Mouse (Mus musculus): ENCODE measurements at regions not wholly inside any gene's neighbourhood (a gene's known extent, or its start where the extent isn't known, plus 50 kb on each side); places are given as distances from the start of the nearest gene placed in this dataset.

- H3K4me3 ChIP-seq (replicated peaks; ENCODE audit: extremely low read depth, low read depth, low read length), result no peak overlapping the region
- no peak for DNase-seq
- no peaks in the 10 kb centered on the region for H3K4me1 ChIP-seq (ENCODE audit: control insufficient read depth, insufficient read depth, low read length)
- TF ChIP-seq CTCF (IDR thresholded peaks at IDR 0.05; ENCODE audit: insufficient read depth, low read length), result no peak
- no peak for TF ChIP-seq POLR2A (IDR thresholded peaks at IDR 0.05; ENCODE audit: borderline replicate concordance, extremely low read depth, low read depth, low read length)
- 83% methylated on average over 4 of the region's 4 CpGs for WGBS
Measured at GRCm38 (mm10) chr12:110161306-110161705, 117.6 kb upstream of the Dio3 start.

- 80% methylated on average over 13 of the region's 13 CpGs for WGBS
- Histone ChIP-seq H3K4me3 (replicated peaks; ENCODE audit: extremely low read depth, low read depth, low read length) (no peak overlapping the region), H3K4me1 (ENCODE audit: control insufficient read depth, insufficient read depth, low read length) (no peaks in the 10 kb centered on the region)
- no peak for DNase-seq
- TF ChIP-seq CTCF (IDR thresholded peaks at IDR 0.05; ENCODE audit: insufficient read depth, low read length) (no peak), POLR2A (IDR thresholded peaks at IDR 0.05; ENCODE audit: borderline replicate concordance, extremely low read depth, low read depth, low read length) (no peak)
Measured at GRCm38 (mm10) chr12:110165462-110165861, 113.4 kb upstream of the Dio3 start.

- no peak for DNase-seq
- Histone ChIP-seq H3K4me1 (ENCODE audit: control insufficient read depth, insufficient read depth, low read length) (no peaks in the 10 kb centered on the region), H3K4me3 (replicated peaks; ENCODE audit: extremely low read depth, low read depth, low read length) (no peak overlapping the region)
- no peak for TF ChIP-seq POLR2A (IDR thresholded peaks at IDR 0.05; ENCODE audit: borderline replicate concordance, extremely low read depth, low read depth, low read length)
- TF ChIP-seq CTCF (IDR thresholded peaks at IDR 0.05; ENCODE audit: insufficient read depth, low read length), result no peak
- WGBS, result 73% methylated on average over 4 of the region's 4 CpGs
Measured at GRCm38 (mm10) chr12:110168407-110168806, 110.5 kb upstream of the Dio3 start.

- Histone ChIP-seq H3K4me3 (replicated peaks; ENCODE audit: extremely low read depth, low read depth, low read length) (no peak overlapping the region), H3K4me1 (ENCODE audit: control insufficient read depth, insufficient read depth, low read length) (no peaks in the 10 kb centered on the region)
- DNase-seq, result no peak
- WGBS, result 83% methylated on average over 1 of the region's 1 CpGs
- TF ChIP-seq CTCF (IDR thresholded peaks at IDR 0.05; ENCODE audit: insufficient read depth, low read length), result no peak
- TF ChIP-seq POLR2A (IDR thresholded peaks at IDR 0.05; ENCODE audit: borderline replicate concordance, extremely low read depth, low read depth, low read length), result no peak
Measured at GRCm38 (mm10) chr12:110169261-110169660, 109.6 kb upstream of the Dio3 start.

GRCm38 (mm10) chr12:110170496-110170895 lies 108.4 kb upstream of the Dio3 start:
- Histone ChIP-seq H3K4me1 (ENCODE audit: control insufficient read depth, insufficient read depth, low read length) (no peaks in the 10 kb centered on the region), H3K4me3 (replicated peaks; ENCODE audit: extremely low read depth, low read depth, low read length) (no peak overlapping the region)
- no peak for DNase-seq
- 82% methylated on average over 8 of the region's 8 CpGs for WGBS
- TF ChIP-seq CTCF (IDR thresholded peaks at IDR 0.05; ENCODE audit: insufficient read depth, low read length) (no peak), POLR2A (IDR thresholded peaks at IDR 0.05; ENCODE audit: borderline replicate concordance, extremely low read depth, low read depth, low read length) (no peak)

GRCm38 (mm10) chr12:110177826-110178225 lies 101.0 kb upstream of the Dio3 start:
- no peaks in the 10 kb centered on the region for H3K4me1 ChIP-seq (ENCODE audit: control insufficient read depth, insufficient read depth, low read length)
- TF ChIP-seq POLR2A (IDR thresholded peaks at IDR 0.05; ENCODE audit: borderline replicate concordance, extremely low read depth, low read depth, low read length) (no peak), CTCF (IDR thresholded peaks at IDR 0.05; ENCODE audit: insufficient read depth, low read length) (no peak)
- DNase-seq, result no peak
- no peak overlapping the region for H3K4me3 ChIP-seq (replicated peaks; ENCODE audit: extremely low read depth, low read depth, low read length)
- 83% methylated on average over 2 of the region's 2 CpGs for WGBS

GRCm38 (mm10) chr12:110183473-110183872 lies 95.4 kb upstream of the Dio3 start:
- TF ChIP-seq CTCF (IDR thresholded peaks at IDR 0.05; ENCODE audit: insufficient read depth, low read length), result no peak
- TF ChIP-seq POLR2A (IDR thresholded peaks at IDR 0.05; ENCODE audit: borderline replicate concordance, extremely low read depth, low read depth, low read length), result no peak
- no peak for DNase-seq
- no peak overlapping the region for H3K4me3 ChIP-seq (replicated peaks; ENCODE audit: extremely low read depth, low read depth, low read length)
- WGBS, result 45% methylated on average over 6 of the region's 6 CpGs
- no peaks in the 10 kb centered on the region for H3K4me1 ChIP-seq (ENCODE audit: control insufficient read depth, insufficient read depth, low read length)

- TF ChIP-seq POLR2A (IDR thresholded peaks at IDR 0.05; ENCODE audit: borderline replicate concordance, extremely low read depth, low read depth, low read length) (no peak), CTCF (IDR thresholded peaks at IDR 0.05; ENCODE audit: insufficient read depth, low read length) (no peak)
- 64% methylated on average over 9 of the region's 9 CpGs for WGBS
- Histone ChIP-seq H3K4me3 (replicated peaks; ENCODE audit: extremely low read depth, low read depth, low read length) (no peak overlapping the region), H3K4me1 (ENCODE audit: control insufficient read depth, insufficient read depth, low read length) (no peaks in the 10 kb centered on the region)
- DNase-seq, result no peak
Measured at GRCm38 (mm10) chr12:110185399-110185798, 93.5 kb upstream of the Dio3 start.

- WGBS, result 63% methylated on average over 3 of the region's 3 CpGs
- no peak for DNase-seq
- no peak overlapping the region for H3K4me3 ChIP-seq (replicated peaks; ENCODE audit: extremely low read depth, low read depth, low read length)
- no peak for TF ChIP-seq CTCF (IDR thresholded peaks at IDR 0.05; ENCODE audit: insufficient read depth, low read length)
- no peak for TF ChIP-seq POLR2A (IDR thresholded peaks at IDR 0.05; ENCODE audit: borderline replicate concordance, extremely low read depth, low read depth, low read length)
- H3K4me1 ChIP-seq (ENCODE audit: control insufficient read depth, insufficient read depth, low read length), result no peaks in the 10 kb centered on the region
Measured at GRCm38 (mm10) chr12:110186381-110186780, 92.5 kb upstream of the Dio3 start.

GRCm38 (mm10) chr12:110186911-110187245 lies 92.0 kb upstream of the Dio3 start:
- 43% methylated on average over 10 of the region's 10 CpGs for WGBS
- no peak for TF ChIP-seq CTCF (IDR thresholded peaks at IDR 0.05; ENCODE audit: insufficient read depth, low read length)
- no peak for TF ChIP-seq POLR2A (IDR thresholded peaks at IDR 0.05; ENCODE audit: borderline replicate concordance, extremely low read depth, low read depth, low read length)
- no peaks in the 10 kb centered on the region for H3K4me1 ChIP-seq (ENCODE audit: control insufficient read depth, insufficient read depth, low read length)
- DNase-seq, result no peak
- H3K4me3 ChIP-seq (replicated peaks; ENCODE audit: extremely low read depth, low read depth, low read length), result no peak overlapping the region

Measured in lung, adult 2 months (tissue).